Mouse (Mus musculus): Measurements from ENCODE around the gene Tmtc2.

- no peak for TF ChIP-seq CTCF (IDR thresholded peaks at IDR 0.05; ENCODE audit: borderline replicate concordance, extremely low read depth, insufficient read depth, insufficient read length)
- TF ChIP-seq POLR2A (IDR thresholded peaks at IDR 0.05; ENCODE audit: borderline replicate concordance, extremely low read depth, insufficient read depth, insufficient read length, poor library complexity, severe bottlenecking): no peak
Observed at GRCm38 (mm10) chr10:105464378-105464777, 109.9 kb downstream of the Tmtc2 start.
